Mouse (Mus musculus) thymus, adult 2 months (tissue): ENCODE data around the gene Aoc2.

Experiments
- CTCF ChIP-seq: fragments of 200-500 bp; IDR thresholded peaks from 2 replicates; pipeline ENCODE4 v1.5.1; 2012; ENCODE audit warnings: mild to moderate bottlenecking, control low read depth, low read length, moderate library complexity, borderline replicate concordance; ENCODE audit not compliant: control insufficient read depth, poor library complexity, insufficient read depth; ENCODE audit errors: extremely low read depth
- POLR2A ChIP-seq: fragments of 200-500 bp; IDR thresholded peaks from 2 replicates; pipeline ENCODE4 v1.6.1; 2012; ENCODE audit warnings: mild to moderate bottlenecking, low read length, control low read depth, moderate library complexity; ENCODE audit not compliant: control insufficient read depth, poor library complexity, insufficient read depth; ENCODE audit errors: extremely low read depth

DNA sequence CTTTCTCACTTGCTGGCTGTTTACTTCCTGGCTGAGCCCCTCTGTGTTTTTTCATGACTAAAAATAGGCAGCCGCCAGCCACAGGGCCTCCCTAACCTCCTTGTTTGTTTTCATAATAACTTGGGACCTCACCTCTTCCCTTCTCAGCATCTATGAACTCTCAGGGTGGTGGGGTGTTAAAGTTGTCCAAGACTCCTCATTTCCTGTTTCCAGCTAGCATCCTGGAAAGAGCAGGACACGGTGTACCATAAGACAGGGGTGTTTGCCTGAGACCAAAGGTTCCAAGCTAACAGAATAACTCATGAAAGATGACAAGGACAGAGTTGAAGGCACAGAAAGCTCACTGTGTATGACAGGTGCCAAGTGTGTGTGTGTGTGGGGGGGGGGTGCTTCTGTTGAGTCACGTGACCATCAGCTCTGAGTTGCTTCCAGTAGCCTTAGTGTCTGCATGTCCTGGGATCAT, 35.8 kb downstream of the Aoc2 start:
- no peak for TF ChIP-seq CTCF
- no peak for TF ChIP-seq POLR2A
